Mouse (Mus musculus): ENCODE results near the gene Jade2. TPM values are rescaled to one million over a fixed set of nuclear protein-coding genes. Genes with fewer than 3 reads are reported as not detected.

Gene Jade2
- 10 to 100 TPM; 14.5 to 15.0 TPM for total RNA-seq (2021)
- long read RNA-seq, experiment 1, partial matches to known transcripts, result 0 of 1 reads
- long read RNA-seq, experiment 1, other reads (novel, unspliced or antisense), result 1 of 1 reads
- long read RNA-seq, experiment 2, partial matches to known transcripts, result 0 of 4 reads
- long read RNA-seq, experiment 2, other reads (novel, unspliced or antisense), result 4 of 4 reads

DNA sequence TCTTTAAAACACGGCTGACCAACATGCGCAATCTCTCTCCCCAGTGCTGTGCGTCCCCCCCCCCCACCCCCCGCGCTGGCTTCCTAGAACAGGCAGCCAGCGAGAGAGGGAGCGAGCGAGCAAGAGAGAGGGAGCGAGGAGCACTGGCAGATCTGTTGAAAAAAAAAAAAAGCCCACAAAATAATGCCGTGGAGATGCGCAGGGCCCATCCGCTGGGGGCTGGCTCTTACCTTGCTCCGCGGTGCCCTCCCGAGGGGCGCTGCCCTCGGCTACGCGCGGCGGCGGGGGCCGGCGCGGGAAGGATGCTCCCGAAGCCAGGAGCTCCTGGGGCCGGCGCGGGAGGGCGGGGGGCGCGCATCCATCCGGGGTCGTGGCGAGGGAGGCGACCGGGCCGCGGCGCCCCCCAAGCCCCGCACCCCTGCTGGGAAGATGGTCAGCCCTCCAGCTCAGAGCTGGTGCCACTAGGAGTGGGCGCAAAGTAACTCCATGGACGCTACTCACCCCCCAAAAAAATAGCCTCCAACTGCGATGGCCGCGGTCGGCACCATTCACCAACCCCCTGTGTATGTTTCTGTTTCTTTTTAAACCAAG lies at the start of gene Jade2:
Gene Jade2 (minus strand): TSS at position 573 of the 591 bp plus-strand sequence.
- peak; percentile 38 to 50 for DNase-seq (ENCODE audit: low spot score in 2 of 2)

DNA sequence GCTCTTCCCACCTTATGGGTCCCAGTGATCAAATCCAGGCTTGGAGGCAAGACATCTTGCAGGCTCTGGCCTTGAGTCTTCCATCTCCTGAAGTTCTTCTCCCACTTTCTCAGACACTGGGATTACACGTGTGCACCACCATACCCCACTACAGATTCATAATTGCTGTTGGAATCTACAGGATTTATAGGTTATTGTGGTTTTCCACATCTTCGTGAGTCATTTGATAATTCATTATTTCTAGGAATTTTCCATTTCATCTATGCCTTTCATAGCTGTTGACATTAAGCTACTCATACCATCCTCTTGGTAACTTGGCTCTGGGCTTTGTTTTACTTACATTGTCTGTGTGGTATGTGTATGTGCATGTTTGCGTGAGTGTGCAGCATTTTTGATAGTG lies 46.8 kb upstream of the Jade2 start:
- DNase-seq (ENCODE audit: low spot score in 2 of 2), result no peak

DNA sequence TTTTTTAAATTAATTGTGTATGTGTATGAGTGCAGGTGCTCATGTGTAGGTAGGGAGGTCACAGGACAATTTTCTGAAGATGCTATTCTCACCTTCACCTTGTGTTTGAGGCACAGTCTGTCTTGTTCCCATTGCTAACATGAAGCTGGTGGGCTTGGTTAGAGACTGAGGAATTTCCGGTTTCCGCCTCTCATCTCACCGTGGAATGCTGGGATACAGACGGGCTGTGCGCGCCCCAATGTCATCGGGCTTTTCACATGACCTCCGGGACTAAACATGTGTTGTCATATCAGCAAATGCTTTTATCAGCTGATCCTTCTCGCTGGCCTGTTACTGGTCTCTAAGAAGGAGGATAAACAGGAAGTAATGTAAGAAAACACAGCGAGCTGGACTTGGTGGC lies 42.2 kb upstream of the Jade2 start:
- no peak for DNase-seq (ENCODE audit: low spot score in 2 of 2)

DNA sequence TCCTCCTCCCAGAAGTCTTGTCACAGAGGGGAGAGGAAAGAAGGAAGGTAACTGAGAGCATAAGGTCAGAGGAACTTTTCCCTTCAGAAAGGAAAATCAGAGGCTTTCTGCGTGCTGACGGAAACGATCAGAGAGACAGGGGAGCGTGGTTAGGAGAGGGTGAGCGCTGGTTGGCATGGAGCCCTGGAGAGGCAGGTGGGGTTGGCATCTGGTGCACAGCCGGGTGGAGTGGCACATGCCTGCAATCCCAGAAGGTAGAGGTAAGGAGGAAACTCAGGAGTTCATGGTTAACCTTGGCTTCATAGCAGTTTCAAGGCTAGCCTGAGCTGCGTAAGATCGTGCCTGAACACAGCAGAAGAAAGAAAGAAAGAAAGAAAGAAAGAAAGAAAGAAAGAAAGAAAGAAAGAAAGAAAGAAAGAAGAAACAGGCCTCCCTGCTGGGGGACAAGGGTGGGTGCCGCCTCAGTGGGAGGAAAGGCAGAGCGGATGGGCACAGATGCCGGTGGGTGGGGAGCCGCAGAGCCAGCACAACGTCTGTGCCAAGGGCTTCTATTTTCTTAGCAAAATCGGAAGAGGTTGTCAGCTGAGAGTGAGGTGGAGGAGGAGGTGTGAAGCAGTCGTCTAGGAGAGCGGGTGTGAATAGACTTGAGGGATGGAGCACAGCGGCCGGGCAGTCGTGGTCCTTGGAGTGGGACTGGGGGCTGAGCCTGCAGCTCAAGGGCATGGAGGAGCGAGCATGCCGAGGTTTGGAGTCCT lies 41.0 kb upstream of the Jade2 start:
- peak; percentile 24 to 63 for DNase-seq (ENCODE audit: low spot score in 2 of 2)

DNA sequence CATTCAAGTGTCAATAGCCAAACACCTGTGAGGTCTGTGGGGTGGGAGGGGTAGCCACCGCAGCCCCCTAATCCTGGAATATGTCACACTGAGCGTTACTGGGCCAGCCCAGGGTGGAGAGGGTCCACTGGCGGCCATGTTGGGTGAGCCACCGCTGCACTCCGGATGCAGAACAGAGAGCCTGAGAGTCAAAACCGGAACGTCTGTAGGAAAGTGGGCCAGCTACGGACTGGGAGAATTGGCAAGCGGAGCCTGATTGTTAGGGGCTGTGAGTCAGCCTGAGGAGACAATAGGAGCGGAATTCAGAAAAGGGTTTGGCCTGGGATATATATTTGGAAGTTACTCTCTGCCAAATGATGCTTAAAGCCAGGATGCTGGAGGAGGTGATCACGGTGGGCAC lies 39.9 kb upstream of the Jade2 start:
- DNase-seq (ENCODE audit: low spot score in 2 of 2), result no peak

DNA sequence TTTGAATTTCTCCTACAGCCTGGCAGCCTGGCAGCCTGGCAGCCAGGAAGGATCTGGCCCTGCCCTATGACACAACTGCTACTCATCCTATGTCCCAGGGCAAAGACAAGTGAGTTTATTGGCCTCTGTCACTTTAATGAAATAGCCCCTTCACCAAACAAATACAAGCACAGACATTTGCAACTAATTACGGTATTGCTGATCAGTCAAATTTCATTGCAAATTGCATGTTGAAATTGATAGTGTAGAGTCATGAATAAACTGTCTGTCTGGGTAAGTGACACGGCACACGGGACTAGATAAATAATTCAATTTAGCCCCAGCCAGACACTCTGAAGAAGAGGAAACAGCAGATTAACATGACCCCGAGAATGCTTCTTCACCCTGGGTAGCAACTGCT lies 38.6 kb upstream of the Jade2 start:
- DNase-seq (ENCODE audit: low spot score in 2 of 2), result no peak

DNA sequence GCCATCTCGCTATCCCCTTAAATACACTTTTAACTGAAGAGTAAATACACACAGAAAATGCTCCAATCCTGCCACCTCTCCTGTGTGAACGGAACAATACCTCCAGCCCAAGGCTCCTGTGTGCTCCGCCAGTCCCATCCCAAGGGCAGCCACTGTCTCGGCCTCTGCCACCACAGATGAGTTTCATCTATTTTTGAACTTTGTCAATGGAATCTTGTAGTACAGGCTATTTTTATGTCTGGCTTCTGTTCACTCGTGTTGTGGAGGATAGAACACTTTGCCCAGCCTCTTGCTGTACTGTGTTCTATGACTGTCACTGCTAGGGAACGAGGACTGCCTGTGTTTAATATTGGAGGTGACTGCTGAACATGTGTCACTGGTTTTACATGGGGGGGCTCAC lies 28.2 kb upstream of the Jade2 start:
- DNase-seq (ENCODE audit: low spot score in 2 of 2), result no peak

DNA sequence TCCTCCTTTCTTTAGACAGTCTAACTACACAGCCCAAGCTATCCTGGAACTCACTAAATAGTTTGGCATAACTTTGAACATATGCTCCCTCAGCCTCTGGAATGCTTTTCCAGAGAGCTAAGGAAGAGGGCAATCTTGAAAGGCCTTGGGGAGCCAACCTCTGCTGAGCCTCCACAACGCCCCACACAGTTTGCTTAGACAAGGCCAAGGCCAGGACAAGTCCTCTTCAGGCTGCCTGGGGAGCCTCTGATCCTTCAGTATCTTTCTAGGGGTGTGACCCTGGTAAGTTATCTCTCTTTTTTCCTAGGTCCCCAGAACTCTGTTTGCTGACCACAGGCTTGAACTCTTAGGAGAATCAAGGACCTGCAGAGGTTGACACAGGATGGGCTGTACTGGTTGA lies 26.6 kb upstream of the Jade2 start:
- no peak for DNase-seq (ENCODE audit: low spot score in 2 of 2)

DNA sequence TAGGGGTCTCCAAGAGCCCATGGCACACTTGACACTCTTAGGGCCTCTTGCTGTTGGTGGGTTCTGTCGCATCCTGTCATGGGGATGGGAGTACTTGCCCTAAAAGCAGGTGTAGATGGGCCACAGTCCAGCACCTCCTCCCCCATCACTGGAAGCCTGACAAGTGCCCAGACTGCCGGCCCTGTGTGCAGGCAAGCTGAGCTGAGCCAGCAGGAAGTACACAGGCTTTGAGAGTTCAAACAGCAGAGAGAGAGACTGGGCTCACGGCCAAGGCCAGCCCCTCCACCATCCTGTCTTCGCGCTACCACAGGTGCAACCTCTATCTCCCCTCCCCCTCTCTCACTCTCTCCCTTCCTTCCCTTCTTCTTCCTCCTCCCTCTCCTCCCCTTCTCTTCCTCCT lies 26.2 kb upstream of the Jade2 start:
- DNase-seq (ENCODE audit: low spot score in 2 of 2), result no peak

DNA sequence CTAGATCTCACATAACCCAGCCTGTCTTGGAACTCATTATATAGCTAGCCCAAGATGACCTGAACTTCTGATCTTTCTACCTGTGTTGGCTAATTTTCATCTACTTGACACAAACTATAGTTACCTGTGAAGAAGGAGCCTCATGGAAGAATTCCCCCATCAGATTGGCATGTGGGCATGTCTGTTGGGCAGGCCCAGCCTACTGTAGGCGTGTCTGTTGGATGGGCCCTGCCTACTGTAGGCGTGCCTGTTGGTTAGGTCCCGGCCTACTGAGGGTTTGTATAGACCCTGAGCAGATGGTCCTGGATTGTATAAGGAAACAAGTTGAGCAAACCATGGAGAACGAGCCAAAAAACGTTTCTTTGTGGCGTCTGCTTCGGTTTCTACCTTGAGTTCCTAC lies 24.3 kb upstream of the Jade2 start:
- DNase-seq (ENCODE audit: low spot score in 2 of 2), result no peak

DNA sequence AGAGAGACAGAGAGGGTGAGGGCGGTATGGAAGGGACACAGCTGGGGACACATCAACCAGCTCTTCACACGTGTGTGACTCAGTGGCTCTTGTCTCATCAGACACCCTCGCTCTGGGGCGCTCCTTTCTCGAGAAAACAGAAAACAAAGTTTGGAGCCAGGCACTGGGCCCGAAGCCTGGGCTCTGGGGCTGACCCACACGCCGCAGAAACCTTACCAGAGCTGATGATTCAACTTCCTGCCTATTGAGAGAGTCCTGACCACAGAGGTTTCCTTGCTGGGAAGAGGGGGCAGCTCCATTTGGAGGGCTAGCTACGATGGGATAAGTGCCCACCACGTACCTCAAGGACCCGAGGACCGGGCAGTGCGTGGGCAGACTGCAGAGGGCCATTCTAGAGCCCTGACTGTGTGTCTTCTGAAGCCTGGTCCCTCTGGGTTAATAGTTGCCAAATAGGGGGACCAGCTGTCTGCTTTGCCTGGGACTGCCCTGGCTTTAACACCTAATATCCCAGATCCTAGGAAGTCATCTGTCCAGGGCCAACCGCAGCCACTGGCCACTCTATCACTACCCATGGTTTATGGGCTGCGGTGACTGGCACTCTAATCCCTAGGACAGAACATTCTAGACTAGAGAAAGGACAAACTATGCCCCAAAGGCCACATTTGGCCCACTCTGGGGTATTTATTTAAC lies 23.7 kb upstream of the Jade2 start:
- no peak for DNase-seq (ENCODE audit: low spot score in 2 of 2)

DNA sequence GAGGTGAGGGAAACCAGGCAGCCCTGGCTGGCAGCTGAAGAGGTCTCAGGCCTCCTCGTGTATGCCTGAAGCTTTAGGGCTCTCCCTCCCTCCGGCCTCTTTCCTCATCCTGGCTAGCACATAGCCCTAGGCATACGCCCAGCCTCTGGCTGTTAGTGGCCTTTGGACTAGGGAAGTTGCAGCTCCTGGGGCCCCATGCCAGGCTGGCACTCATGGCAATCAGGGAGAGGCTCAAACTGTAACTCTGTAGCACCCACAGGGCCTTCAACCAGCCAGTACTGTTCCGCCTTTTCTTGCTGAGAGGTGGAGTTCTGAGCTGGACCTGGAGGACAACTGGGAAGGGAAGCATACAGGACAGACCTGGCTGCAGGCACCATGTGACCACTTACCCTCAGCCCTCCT lies 19.5 kb upstream of the Jade2 start:
- DNase-seq (ENCODE audit: low spot score in 2 of 2), result no peak

DNA sequence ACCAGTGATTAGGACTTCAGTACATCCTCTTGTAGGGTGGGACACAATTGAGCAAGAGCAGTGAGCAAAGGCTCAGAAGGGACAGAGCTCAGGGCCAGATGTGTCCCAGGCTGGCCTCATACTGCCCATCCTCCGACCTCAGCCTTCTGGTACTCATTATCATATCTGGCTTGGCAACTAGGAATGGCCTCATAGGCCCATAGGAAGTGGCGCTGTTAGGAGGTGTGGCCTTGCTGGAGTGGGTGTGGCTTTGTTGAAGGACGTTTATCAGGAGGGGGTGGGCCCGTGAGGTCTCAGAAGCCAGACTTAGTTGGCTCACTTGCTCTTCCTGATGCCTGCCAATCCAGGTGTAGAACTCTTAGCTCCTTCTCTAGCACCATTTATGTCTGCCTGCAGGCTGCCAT lies 18.3 kb upstream of the Jade2 start:
- DNase-seq (ENCODE audit: low spot score in 2 of 2), result no peak

DNA sequence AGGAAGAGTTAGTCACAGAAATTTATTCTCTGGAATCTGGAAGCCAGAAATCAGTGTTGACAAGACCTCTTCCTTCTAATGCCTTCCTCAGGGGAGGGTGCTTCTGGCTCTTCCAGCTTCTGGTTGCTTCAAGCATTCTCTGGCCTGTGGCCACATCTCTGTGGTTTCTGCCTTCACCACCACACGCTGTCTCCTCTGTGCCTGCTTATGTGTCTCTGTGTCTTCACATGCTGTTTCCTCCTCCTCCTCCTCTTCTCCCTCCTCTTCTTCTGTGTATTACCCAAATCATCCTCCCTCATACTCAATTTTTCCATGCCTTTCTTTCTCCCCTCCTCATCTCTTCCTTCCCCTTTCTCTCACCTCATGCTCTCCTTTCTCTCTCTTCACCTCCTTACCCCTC lies 17.6 kb upstream of the Jade2 start:
- DNase-seq (ENCODE audit: low spot score in 2 of 2), result no peak

DNA sequence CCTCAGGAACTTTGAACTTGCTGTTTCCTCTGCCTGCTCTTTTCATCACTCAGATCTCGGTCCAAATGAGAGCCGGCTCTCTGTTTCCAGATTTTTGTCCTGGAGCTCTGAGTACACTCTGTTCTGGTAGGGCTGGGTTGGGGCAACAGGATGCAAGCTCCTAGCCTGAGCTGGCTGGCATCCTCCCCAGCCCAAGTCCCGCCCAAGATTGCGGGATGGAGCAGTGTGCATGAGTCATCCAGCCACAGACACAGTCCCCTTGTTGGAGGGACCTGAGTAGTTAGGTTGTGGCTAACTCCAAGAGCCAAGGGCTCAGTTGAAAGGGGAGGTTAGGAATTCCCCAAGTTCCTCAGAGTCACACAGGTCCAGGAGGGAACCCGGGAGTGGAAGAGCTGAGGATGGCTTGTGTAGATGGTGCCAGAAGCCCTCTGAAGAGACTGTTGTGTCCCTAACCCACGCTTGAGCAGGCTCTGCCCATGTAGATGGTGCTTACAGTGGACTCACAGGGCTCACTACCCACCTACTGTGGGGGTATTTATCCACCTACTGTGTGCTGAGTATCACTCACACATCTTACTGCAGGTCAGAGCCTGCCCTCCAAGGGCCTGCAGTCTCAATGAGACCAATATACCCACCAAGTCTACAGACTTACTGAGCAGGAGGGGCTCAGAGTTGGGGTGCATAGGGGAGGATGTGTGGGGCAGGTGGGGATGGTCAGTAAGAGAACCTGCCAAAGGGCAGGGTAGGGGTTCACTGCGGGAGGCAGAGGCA lies 17.0 kb upstream of the Jade2 start:
- peak in 1 of 2 experiments; percentile 39 for DNase-seq (ENCODE audit: low spot score in 2 of 2)

DNA sequence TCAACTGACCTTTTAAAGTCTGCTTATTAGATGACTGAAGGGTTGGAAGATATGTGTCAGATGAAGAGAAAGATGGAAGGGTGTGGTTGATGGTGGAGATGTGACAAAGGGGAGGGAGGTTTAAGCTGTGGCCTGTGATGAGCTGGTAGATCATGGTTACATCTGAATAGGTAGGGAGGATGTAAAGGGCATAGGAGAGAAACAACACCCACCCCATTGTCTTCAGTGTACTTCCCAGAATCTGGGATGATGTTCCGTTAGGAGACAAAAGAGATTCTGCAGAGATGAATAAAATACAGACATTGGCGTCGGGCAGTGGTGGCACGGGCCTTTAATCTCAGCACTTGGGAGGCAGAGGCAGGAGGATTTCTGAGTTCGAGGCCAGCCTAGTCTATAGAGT lies 15.7 kb upstream of the Jade2 start:
- DNase-seq (ENCODE audit: low spot score in 2 of 2), result no peak

DNA sequence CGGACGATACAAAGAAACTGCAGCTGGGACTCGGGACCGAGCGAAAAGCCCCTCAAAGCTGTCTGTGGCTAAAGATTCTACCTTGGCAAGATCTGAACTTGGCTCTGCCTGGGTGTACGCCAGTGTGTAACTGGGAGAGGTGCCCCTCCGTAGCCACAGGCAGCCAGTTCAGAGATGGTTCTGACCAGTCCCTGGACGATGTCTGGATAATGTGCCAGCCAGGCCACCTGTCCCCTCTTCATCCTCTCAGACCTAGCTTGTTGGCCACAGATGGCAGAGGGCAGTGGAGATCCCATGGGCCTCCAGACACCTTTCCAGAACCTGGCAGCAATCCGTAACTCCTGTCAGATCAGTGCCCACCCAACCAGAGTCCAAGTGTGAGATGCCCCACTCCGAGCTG lies 9.8 kb upstream of the Jade2 start:
- DNase-seq (ENCODE audit: low spot score in 2 of 2), result no peak

DNA sequence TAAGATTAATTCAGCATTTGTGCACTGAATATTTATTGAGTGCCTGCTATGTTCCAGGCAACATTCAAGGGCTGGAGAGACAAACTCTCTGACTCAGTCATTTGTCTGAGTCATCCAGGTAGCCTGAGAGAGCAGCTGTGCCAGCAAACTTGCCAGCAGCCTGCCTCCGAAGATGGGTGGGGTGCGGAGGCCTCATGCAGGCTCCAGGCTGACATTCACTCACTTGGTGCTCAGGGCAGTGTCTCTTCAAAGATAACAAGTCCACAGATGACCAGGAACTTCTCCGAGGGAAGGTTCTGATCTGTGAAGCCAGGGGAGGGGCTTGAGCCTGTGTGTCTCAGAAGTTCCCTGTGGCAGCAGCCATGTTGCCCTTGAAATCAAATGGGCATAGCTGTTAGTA lies 8.6 kb upstream of the Jade2 start:
- DNase-seq (ENCODE audit: low spot score in 2 of 2), result no peak

DNA sequence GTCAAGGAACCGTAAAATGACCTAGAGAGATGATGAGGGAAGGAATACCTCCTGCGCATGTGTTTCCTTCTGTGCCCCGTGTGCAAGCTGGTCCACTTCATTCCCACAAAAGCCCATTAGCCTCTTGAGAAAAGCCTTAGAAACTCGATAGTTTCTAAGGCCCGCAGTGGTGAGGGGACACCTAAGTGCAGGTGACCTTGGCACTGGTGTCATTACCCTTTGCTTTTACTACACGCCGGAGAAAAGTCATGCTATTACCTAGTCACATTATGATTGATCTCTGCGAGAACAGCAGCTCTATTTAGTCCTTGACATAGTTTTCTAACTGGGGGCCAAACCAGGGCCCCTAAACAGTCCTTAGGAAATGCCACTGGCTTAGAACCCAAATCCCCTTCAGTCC lies 3.2 kb upstream of the Jade2 start:
- no peak for DNase-seq (ENCODE audit: low spot score in 2 of 2)

DNA sequence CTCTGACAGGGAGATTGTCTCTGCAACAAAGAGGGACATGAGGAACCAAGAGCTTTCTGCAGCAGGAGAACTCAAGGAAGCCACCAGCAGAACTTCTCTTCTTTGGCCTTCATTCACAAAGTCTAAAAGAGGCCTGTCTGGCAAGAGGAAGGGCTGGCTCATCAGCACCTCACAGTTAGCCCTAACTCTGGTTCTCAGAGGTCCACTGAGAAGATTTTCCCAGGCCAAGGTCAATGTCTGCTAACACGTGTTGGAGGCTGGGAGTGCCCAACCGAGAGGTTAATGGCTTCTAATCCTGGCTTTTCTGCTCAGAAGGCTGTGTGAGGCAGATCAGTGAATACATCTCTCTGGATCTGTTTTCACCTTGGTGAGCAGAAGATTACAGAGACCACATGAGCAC lies 2.1 kb upstream of the Jade2 start:
- DNase-seq (ENCODE audit: low spot score in 2 of 2), result no peak

DNA sequence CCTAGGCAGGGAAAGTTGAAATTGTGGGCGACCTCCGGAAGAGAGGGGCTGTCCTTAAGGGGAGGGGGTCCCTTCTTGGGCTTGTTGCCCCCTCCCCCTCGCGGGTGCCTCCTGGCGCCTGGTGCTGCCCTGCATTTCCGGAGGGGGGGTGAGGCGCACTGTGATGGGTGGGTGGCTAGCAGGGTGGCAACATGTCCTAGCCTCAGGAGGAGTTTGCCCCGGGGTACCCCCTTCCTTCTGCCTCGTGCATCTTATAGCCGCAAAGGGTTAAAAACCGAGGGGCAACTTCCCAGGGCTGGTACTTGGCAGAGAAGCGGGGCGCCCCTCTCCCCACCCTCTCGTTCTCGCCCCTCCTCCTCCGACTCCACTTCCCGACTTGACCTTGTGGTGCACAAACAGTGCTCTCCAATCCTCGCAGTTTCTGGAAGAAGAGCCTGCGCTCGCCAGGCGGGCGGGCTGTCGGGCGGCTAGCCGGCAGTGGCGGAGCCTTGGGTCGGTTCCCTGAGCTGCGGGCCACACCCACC lies 1.1 kb upstream of the Jade2 start:
- DNase-seq (ENCODE audit: low spot score in 2 of 2), result peak; percentile 43 to 58
